Comparison of ENCODE assay signal across 15 mouse cellular contexts in genomic region chr11:43186291-43186690, GRCm38 (mm10). TPM values are rescaled to one million over a fixed set of nuclear protein-coding genes. Genes with fewer than 3 reads are reported as not detected.
"Had no signal": no experiment of that assay in that cellular context is flagged by ENCODE, and none has a peak within 500 bp of the region (broad histone marks: within the 10 kb centered on the region; RNA-seq: fewer than 3 reads in every experiment).

No protein-coding gene starts in this region.

- H3K4me2 ChIP-seq: liver, embryonic 13.5 days; midbrain, embryonic 11.5 days had no signal

- H3K4me1 ChIP-seq: liver, embryonic 13.5 days had no signal

- DNase-seq: kidney, postnatal 25 days; liver, embryonic 13.5 days; lung, adult 2 months; lung, postnatal 14 days; lung, postnatal 4 days; midbrain, embryonic 14.5 days; thymus, adult 2 months; thymus, postnatal 14 days; thymus, postnatal 4 days had no signal

- H3K9me3 ChIP-seq: liver, embryonic 13.5 days had no signal

- H3K36me3 ChIP-seq: liver, embryonic 13.5 days had no signal

- H3K27me3 ChIP-seq: liver, embryonic 13.5 days had no signal

- H3K27ac ChIP-seq: kidney, postnatal 0 days; liver, embryonic 13.5 days; stomach, postnatal 0 days had no signal

- H3K9ac ChIP-seq: liver, embryonic 13.5 days had no signal

- H3K4me3 ChIP-seq: liver, embryonic 13.5 days had no signal

RNA-seq across cellular contexts. Expression of gene Atp10b, which starts 36.6 kb away (rescaled TPM):
- total RNA-seq: liver, adult 2 months; megakaryocyte progenitor cell, adult 5-6 weeks; megakaryocyte-erythroid progenitor cell, adult 5-6 weeks had no signal
- polyA plus RNA-seq: liver, adult 2 months; liver, embryonic 13.5 days had no signal
